In genomic region chr15:79545921-79546399, GRCm38 (mm10) we compare ENCODE assay signal across 9 mouse cellular contexts. TPM values are rescaled to one million over a fixed set of nuclear protein-coding genes. Genes with fewer than 3 reads are reported as not detected.
DNase-seq lines count a peak whose midpoint lies in the region; ATAC-seq and TF ChIP-seq lines count a peak whose summit lies in the region.
"Had no signal": no experiment of that assay in that cellular context is flagged by ENCODE, and none has a peak within 500 bp of the region (broad histone marks: within the 10 kb centered on the region; RNA-seq: fewer than 3 reads in every experiment).

No protein-coding gene starts in this region.

- peaks cover 40% of the 10 kb centered on the region for H3K36me3 ChIP-seq in forebrain, embryonic 14.5 days (ENCODE audit: control insufficient read depth, insufficient read depth, low read length)
- peaks cover 39% of the 10 kb centered on the region for H3K36me3 ChIP-seq in hindbrain, embryonic 10.5 days
- peaks cover 35% of the 10 kb centered on the region for H3K36me3 ChIP-seq in limb, embryonic 12.5 days
- peaks cover 41% of the 10 kb centered on the region for H3K36me3 ChIP-seq in midbrain, embryonic 10.5 days
- H3K36me3 ChIP-seq in stomach, postnatal 0 days (ENCODE audit: control insufficient read depth, insufficient read depth, low read length), result peaks cover 4% of the 10 kb centered on the region

- peak overlapping the region; percentile 98 for H3K9ac ChIP-seq in forebrain, embryonic 14.5 days (ENCODE audit: low read length)
- H3K9ac ChIP-seq in limb, embryonic 12.5 days (replicated peaks), result peak overlapping the region; percentile 98
- H3K9ac ChIP-seq in stomach, postnatal 0 days (ENCODE audit: low read length), result peak overlapping the region; percentile 98

- WGBS in forebrain, embryonic 14.5 days, result 1% methylated on average over 49 of the region's 52 CpGs
- whole genome bisulfite sequencing in hindbrain, embryonic 10.5 days, result under 1% methylated on average over 52 of the region's 52 CpGs
- under 1% methylated on average over 51 of the region's 52 CpGs for WGBS in limb, embryonic 12.5 days
- WGBS in midbrain, embryonic 10.5 days, result under 1% methylated on average over 49 of the region's 52 CpGs
- under 1% methylated on average over 40 of the region's 52 CpGs for WGBS in stomach, postnatal 0 days

- H3K9me3 ChIP-seq in forebrain, embryonic 14.5 days (replicated peaks; ENCODE audit: control insufficient read depth, low read length), result no peaks in the 10 kb centered on the region
- no peaks in the 10 kb centered on the region for H3K9me3 ChIP-seq in hindbrain, embryonic 10.5 days
- no peaks in the 10 kb centered on the region for H3K9me3 ChIP-seq in limb, embryonic 12.5 days
- no peaks in the 10 kb centered on the region for H3K9me3 ChIP-seq in midbrain, embryonic 10.5 days (replicated peaks)
- no peaks in the 10 kb centered on the region for H3K9me3 ChIP-seq in stomach, postnatal 0 days (ENCODE audit: control insufficient read depth, low read length)

- peak overlapping the region; percentile 79 for H3K4me2 ChIP-seq in forebrain, embryonic 14.5 days (ENCODE audit: low read length)
- H3K4me2 ChIP-seq in limb, embryonic 12.5 days, result peak overlapping the region; percentile 78
- peak overlapping the region; percentile 62 for H3K4me2 ChIP-seq in stomach, postnatal 0 days (replicated peaks; ENCODE audit: low read depth)

- H3K27me3 ChIP-seq in forebrain, embryonic 14.5 days (replicated peaks; ENCODE audit: control insufficient read depth, insufficient read depth, low read length), result no peaks in the 10 kb centered on the region
- peaks cover 6% of the 10 kb centered on the region; the same call in 1 of the 2 replicates for H3K27me3 ChIP-seq in hindbrain, embryonic 10.5 days (ENCODE audit: insufficient read depth, poor library complexity, severe bottlenecking)
- no peaks in the 10 kb centered on the region; the same call in 1 of the 2 replicates for H3K27me3 ChIP-seq in limb, embryonic 12.5 days
- H3K27me3 ChIP-seq in midbrain, embryonic 10.5 days (ENCODE audit: low read depth, poor library complexity, severe bottlenecking), result peaks cover 8% of the 10 kb centered on the region; the same call in 1 of the 2 replicates
- no peaks in the 10 kb centered on the region for H3K27me3 ChIP-seq in stomach, postnatal 0 days (ENCODE audit: control insufficient read depth, insufficient read depth, low read length)

- peak; percentile 53 to 76 for DNase-seq in urinary bladder, postnatal 36 days (ENCODE audit: low spot score in 2 of 2)
- DNase-seq in urinary bladder, postnatal 10 days (ENCODE audit: low spot score), result no peak
- DNase-seq in c-Kit-negative CD71-positive TER-119-positive erythroid progenitor cells, embryonic 14.5 days (ENCODE audit: low read depth, low spot score), result peak; percentile 55
- peak; percentile 63 for DNase-seq in forebrain, embryonic 14.5 days (ENCODE audit: low spot score)
- no peak for DNase-seq in hindbrain, embryonic 10.5 days (ENCODE audit: low spot score)
- no peak for DNase-seq in midbrain, embryonic 10.5 days (ENCODE audit: low spot score)
- DNase-seq in stomach, postnatal 0 days (ENCODE audit: low spot score), result peak; percentile 70

- H3K27ac ChIP-seq in forebrain, embryonic 14.5 days (ENCODE audit: low read depth, low read length), result peak overlapping the region; percentile 98
- peak overlapping the region; percentile 100 for H3K27ac ChIP-seq in hindbrain, embryonic 10.5 days
- H3K27ac ChIP-seq in limb, embryonic 12.5 days, result peak overlapping the region; percentile 97
- peak overlapping the region; percentile 99 for H3K27ac ChIP-seq in midbrain, embryonic 10.5 days (replicated peaks)
- H3K27ac ChIP-seq in stomach, postnatal 0 days (replicated peaks), result peak overlapping the region; percentile 99

- H3K4me3 ChIP-seq in forebrain, embryonic 14.5 days (ENCODE audit: low read depth, low read length), result peak overlapping the region; percentile 92
- H3K4me3 ChIP-seq in hindbrain, embryonic 10.5 days, result peak overlapping the region; percentile 76
- peak overlapping the region; percentile 85 for H3K4me3 ChIP-seq in limb, embryonic 12.5 days (replicated peaks)
- peak overlapping the region; percentile 96 for H3K4me3 ChIP-seq in midbrain, embryonic 10.5 days
- H3K4me3 ChIP-seq in stomach, postnatal 0 days (ENCODE audit: low read depth, low read length), result peak overlapping the region; percentile 96

- ATAC-seq in forebrain, embryonic 14.5 days, result peak; percentile 73
- ATAC-seq in limb, embryonic 12.5 days (ENCODE audit: insufficient number of reproducible peaks, insufficient read depth, low FRiP score, low TSS enrichment, low read depth), result peak; percentile 53
- peak; percentile 61 for ATAC-seq in stomach, postnatal 0 days (ENCODE audit: low FRiP score, low TSS enrichment)

- no peak for TF ChIP-seq CTCF in stomach, postnatal 0 days (IDR thresholded peaks at IDR 0.05; ENCODE audit: low read depth)

- peaks cover 21% of the 10 kb centered on the region for H3K4me1 ChIP-seq in forebrain, embryonic 14.5 days (ENCODE audit: control insufficient read depth, insufficient read depth, low read length)
- H3K4me1 ChIP-seq in hindbrain, embryonic 10.5 days (replicated peaks), result peaks cover 24% of the 10 kb centered on the region
- H3K4me1 ChIP-seq in limb, embryonic 12.5 days (replicated peaks), result peaks cover 13% of the 10 kb centered on the region
- peaks cover 31% of the 10 kb centered on the region for H3K4me1 ChIP-seq in midbrain, embryonic 10.5 days
- H3K4me1 ChIP-seq in stomach, postnatal 0 days (replicated peaks; ENCODE audit: control insufficient read depth, insufficient read depth), result peaks cover 2% of the 10 kb centered on the region; the same call in 1 of the 2 replicates

- TF ChIP-seq EP300 in stomach, postnatal 0 days (optimal IDR thresholded peaks at IDR 0.05), result no peak

RNA-seq across cellular contexts. Expression of gene Ddx17, which starts 0.6 kb away (rescaled TPM):
- polyA plus RNA-seq in forebrain, embryonic 14.5 days (2014; fragmentation: Nextera tagmentation; extraction: Ambion mirVana), result 88.7 and 97.1 TPM in 2 replicates
- 46.9 and 50.1 TPM in 2 replicates for polyA plus RNA-seq in hindbrain, embryonic 10.5 days (2016; fragmentation: Nextera tagmentation; extraction: Ambion mirVana)
- polyA plus RNA-seq in limb, embryonic 12.5 days (2016; fragmentation: Nextera tagmentation; extraction: Ambion mirVana), result 67.4 and 68.6 TPM in 2 replicates
- polyA plus RNA-seq in midbrain, embryonic 10.5 days (2016; fragmentation: Nextera tagmentation; extraction: Ambion mirVana), result 43.5 and 48.1 TPM in 2 replicates
- polyA plus RNA-seq in stomach, postnatal 0 days (2015; fragmentation: Nextera tagmentation; extraction: Ambion mirVana), result 15.5 and 17.1 TPM in 2 replicates

RNA-seq across cellular contexts. Expression of gene Kdelr3, which starts 29.7 kb away (rescaled TPM):
- polyA plus RNA-seq in forebrain, embryonic 14.5 days (2014; fragmentation: Nextera tagmentation; extraction: Ambion mirVana), result 6.8 and 8.4 TPM in 2 replicates
- polyA plus RNA-seq in hindbrain, embryonic 10.5 days (2016; fragmentation: Nextera tagmentation; extraction: Ambion mirVana), result 11.4 and 21.5 TPM in 2 replicates
- 35.9 and 42.8 TPM in 2 replicates for polyA plus RNA-seq in limb, embryonic 12.5 days (2016; fragmentation: Nextera tagmentation; extraction: Ambion mirVana)
- polyA plus RNA-seq in midbrain, embryonic 10.5 days (2016; fragmentation: Nextera tagmentation; extraction: Ambion mirVana), result 15.5 and 24.2 TPM in 2 replicates
- polyA plus RNA-seq in stomach, postnatal 0 days (2015; fragmentation: Nextera tagmentation; extraction: Ambion mirVana), result 65.8 and 81.7 TPM in 2 replicates

RNA-seq across cellular contexts. Expression of gene Kcnj4, which starts 40.9 kb away (rescaled TPM):
- 0.18 TPM in 1 of 2 replicates, not detected in the other for polyA plus RNA-seq in forebrain, embryonic 14.5 days (2014; fragmentation: Nextera tagmentation; extraction: Ambion mirVana)
- polyA plus RNA-seq in hindbrain, embryonic 10.5 days (2016; fragmentation: Nextera tagmentation; extraction: Ambion mirVana), result not detected in 2 replicates
- polyA plus RNA-seq in limb, embryonic 12.5 days (2016; fragmentation: Nextera tagmentation; extraction: Ambion mirVana), result not detected in 2 replicates
- 0.05 TPM in 1 of 2 replicates, not detected in the other for polyA plus RNA-seq in midbrain, embryonic 10.5 days (2016; fragmentation: Nextera tagmentation; extraction: Ambion mirVana)
- polyA plus RNA-seq in stomach, postnatal 0 days (2015; fragmentation: Nextera tagmentation; extraction: Ambion mirVana), result not detected in 2 replicates
- polyA plus RNA-seq: gonadal fat pad, adult 2 months had no signal

RNA-seq across cellular contexts. Expression of gene Dmc1, which starts 58.9 kb away (rescaled TPM):
- 0.43 and 0.74 TPM in 2 replicates for polyA plus RNA-seq in forebrain, embryonic 14.5 days (2014; fragmentation: Nextera tagmentation; extraction: Ambion mirVana)
- 1.2 and 1.5 TPM in 2 replicates for polyA plus RNA-seq in hindbrain, embryonic 10.5 days (2016; fragmentation: Nextera tagmentation; extraction: Ambion mirVana)
- polyA plus RNA-seq in limb, embryonic 12.5 days (2016; fragmentation: Nextera tagmentation; extraction: Ambion mirVana), result 2.0 and 2.1 TPM in 2 replicates
- 1.5 TPM in 2 replicates for polyA plus RNA-seq in midbrain, embryonic 10.5 days (2016; fragmentation: Nextera tagmentation; extraction: Ambion mirVana)
- polyA plus RNA-seq in stomach, postnatal 0 days (2015; fragmentation: Nextera tagmentation; extraction: Ambion mirVana), result 1.6 and 1.7 TPM in 2 replicates

Comparison
In these comparisons a context has a peak if more than half of its experiments do, and no peak if none do; other contexts are left out.
1. DNase-seq: peak in urinary bladder, postnatal 36 days (2 of 2), c-Kit-negative CD71-positive TER-119-positive erythroid progenitor cells, embryonic 14.5 days (single experiment), forebrain, embryonic 14.5 days (single experiment) and stomach, postnatal 0 days (single experiment); none in urinary bladder, postnatal 10 days (single experiment), hindbrain, embryonic 10.5 days (single experiment) and midbrain, embryonic 10.5 days (single experiment).
2. Peak in every context shown above with its lines, with median percentiles within 50 percentile points of each other: ATAC-seq, H3K27ac ChIP-seq, H3K4me2 ChIP-seq, H3K4me3 ChIP-seq and H3K9ac ChIP-seq.